Mouse (Mus musculus): ENCODE data around the gene Zwilch.
"Not testable (repeated sequence)": the region's sequence is repeated elsewhere in the genome, so short reads cannot be mapped to it uniquely, and the experiment has no call there.

Zwilch gene

DNA sequence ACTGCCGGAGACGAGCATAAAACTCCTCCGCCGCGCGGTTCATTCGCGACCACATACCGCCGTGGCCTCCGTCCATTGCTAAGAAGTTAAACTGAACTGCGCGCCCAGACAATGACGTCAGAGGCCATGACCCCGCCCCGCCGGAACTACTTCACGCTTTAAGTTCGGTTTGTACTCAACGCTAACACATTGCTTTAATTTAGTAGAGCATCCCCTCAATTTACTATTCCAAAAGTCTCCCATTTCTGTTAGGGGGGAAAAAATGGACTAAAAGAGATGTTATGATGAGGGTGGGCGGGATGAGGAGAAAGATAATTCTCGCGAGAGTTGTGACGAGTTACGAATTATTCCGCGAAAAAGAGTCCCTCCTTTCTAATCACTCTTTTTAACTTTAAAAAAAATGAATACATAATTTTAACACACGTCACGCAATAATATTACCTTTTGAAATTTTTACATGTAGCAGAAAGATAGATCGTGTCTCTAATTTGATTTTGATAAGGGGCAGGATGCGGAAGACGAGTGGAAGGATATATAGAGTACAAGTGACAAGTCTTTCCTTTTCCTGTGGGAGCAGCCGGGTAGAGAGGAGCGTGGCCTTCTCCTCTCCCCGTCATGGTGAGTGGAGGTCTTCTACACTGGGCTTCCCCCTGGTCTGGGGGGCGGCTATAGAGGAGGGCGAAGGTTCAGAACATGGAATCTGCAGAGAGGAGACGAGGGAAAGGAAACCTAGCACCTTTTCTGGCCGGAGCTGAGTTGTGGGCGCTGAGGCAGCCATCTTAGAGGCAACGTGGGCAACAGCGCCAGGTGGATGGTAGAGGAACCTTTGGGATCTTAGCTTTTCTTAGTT lies at the start of gene Zwilch, which contains the start of gene Rpl4:
Zwilch (minus strand) TSS at position 289 of the 850 bp plus-strand sequence.
Rpl4 (plus strand) TSS at position 560 of the 850 bp plus-strand sequence.
- peak; percentile 77 to 80 for DNase-seq

DNA sequence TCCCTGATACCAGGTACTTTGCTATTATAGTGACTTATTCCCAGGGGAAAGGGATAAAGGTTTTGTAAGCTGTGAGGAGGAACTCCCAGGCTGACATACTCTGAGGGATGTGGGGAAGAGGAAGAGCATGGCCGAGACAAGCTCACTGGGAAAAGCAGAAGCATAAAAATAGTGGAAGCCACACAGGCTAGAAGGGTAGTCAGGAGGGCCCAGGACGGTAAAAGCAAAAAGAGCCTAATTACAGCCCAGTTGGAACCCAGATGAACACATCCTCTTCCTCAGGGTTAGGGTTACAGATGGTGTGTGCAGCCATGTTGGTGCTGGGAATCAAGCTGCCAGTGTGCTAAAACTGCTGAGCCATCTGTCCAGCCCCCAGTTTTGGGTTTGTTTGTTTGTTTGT lies 49.2 kb upstream of the Zwilch start:
- DNase-seq: no peak

DNA sequence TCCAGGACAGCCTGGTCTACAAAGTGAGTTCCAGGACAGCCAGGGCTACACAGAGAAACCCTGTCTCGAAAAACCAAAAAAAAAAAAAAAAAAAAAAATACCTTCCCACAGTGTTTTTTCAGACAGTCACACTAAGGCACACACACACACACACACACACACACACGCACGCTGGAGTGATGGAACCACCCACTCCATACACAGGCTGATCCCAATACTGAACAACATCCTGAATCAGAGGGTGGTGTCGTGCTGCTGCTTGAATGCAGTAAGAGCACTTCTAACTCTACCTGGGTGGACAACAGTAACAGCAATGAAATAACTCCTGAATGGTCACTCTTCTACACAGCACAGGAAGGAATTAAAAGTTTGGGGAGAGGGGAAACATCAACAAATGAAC lies 48.6 kb upstream of the Zwilch start:
- DNase-seq: no peak

DNA sequence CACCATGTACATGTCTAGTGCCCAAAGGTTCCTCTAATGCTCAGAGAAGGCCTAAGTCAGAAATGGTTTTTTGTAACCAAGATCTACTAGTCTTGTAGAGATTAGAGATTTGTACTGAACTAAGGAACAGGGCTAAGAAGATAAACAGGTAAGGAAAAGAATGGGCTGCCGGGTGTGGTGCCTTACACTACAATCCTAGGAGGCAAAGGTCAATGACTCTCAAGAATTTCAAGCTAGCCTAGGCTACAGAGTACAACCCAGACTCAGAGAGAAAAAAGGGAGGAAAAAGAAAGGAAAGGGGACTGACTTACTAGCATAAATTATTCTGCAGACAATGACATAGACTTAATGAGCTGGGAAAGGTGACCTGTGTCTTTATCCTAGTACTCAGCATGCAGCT lies 47.7 kb upstream of the Zwilch start:
- no peak for DNase-seq

DNA sequence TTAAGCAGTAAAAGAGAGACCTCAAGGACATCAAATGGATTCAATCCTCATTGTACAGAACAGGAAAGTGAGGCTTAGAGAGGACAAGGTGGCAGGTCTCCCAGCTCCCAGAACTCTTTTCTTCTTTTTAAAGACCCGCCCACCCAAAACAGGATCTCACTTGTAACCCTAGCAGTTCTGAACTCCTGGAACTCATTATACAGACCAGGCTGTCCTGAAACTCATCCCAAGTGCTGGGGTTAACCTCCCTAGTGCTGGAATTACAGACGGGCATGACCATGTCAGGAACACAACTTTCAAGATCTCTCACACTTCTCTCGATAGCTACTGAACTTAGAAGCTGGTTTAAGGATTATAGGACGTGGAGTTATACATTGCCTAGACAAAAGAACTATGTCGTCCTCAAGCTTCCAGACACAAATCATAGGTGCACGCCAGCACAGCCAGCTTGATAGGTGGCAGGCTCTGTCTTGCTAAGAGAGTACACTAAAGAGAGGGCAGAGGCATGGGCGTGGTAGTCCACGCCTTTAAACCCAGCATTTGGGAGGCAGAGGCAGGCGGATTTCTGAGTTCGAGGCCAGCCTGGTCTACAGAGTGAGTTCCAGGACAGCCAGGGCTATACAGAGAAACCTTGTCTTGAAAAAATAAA lies 47.0 kb upstream of the Zwilch start:
- no peak for DNase-seq

DNA sequence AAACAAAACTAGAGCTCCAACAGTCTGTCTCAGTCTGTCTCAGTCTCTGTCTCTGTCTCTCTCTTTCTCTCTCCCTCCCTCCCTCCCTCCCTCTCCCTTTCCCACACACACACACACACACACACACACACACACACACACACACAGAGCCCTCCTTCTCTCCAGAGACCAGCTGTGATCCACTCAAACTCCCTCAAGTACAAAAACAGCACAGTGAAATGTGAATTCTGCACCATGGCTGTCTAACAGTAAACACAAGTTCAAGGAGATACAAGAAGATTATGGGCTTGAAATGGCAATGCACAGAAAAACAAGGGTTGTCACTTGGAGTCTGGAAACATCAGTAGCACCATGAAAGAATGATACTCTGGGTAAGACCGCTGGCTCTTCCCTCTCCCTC lies 46.4 kb upstream of the Zwilch start:
- DNase-seq: no peak

DNA sequence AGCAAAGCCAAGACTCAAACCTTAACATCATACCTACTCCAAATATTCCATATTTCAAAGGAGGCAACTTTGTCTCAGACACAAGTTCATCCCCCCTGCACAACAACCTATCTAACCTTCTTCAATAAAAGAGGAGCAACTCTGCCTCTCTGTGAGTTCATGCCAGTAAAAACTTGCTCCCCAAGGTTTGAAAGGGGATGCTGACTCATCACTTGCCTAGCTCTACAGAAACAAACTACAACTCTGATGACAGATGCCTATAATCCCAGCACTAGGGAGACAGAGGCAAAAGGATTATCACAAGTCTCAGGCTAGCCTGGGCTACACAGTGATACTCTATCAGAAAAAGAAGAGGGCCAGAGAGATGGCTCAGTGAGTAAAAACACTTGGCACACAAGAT lies 45.0 kb upstream of the Zwilch start:
- no peak for DNase-seq

DNA sequence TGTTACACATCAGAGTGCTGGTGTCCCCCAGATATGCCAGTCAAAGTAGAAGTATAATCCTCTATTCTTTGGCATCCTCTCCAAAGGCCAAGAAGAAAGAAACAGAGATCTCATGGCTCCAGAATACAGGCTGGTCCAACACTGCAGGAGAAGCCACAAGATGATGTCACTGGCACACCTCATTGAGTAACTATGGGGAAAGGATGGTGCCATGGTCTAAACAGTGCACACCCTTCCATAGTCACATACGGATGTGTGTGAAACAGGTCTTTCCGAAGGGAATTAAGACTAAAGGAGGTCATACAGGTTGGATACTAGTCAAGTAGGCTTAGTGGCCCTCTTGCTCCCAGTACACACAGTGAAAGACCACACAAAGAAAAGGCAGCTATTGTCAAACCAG lies 43.7 kb upstream of the Zwilch start:
- DNase-seq: no peak

DNA sequence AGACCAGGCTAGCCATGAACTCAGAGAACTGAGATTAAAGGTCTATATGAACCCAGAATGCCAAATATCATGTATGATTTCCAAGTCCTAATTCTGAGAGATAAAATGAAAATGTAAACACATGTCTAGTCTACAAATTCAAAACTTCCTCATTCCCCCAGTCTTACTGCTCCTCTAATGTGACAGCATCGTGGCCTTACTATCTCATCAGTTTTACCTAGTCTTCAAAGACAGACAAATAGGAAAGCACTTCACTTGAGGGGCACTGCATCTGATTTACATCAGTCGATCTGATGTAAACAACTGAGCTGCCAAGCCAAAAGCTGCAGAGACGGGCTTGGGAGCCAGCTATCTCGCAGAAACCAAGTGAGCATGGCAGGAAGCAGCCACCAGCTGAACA lies 43.2 kb upstream of the Zwilch start:
- no peak for DNase-seq

DNA sequence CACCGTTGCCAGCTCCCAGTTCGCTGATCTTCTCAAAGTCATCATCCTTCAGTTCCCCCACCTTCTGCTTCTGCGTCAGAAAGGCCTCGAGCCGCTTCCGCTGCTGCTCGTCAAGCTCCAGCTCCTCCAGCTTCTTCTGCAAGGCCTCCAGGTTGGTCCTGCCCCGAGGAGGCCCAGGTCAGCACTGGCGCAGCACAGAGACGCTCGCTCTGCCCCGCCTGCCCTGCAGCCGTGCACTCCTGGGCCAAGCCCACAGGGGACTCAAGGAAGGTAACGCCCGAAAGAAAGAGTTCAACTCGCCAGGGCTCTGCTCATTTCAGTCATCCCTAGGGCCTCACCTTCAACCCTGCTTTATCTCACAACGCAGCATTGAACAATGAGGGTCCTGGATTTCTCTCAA lies 41.5 kb upstream of the Zwilch start:
- DNase-seq: no peak

DNA sequence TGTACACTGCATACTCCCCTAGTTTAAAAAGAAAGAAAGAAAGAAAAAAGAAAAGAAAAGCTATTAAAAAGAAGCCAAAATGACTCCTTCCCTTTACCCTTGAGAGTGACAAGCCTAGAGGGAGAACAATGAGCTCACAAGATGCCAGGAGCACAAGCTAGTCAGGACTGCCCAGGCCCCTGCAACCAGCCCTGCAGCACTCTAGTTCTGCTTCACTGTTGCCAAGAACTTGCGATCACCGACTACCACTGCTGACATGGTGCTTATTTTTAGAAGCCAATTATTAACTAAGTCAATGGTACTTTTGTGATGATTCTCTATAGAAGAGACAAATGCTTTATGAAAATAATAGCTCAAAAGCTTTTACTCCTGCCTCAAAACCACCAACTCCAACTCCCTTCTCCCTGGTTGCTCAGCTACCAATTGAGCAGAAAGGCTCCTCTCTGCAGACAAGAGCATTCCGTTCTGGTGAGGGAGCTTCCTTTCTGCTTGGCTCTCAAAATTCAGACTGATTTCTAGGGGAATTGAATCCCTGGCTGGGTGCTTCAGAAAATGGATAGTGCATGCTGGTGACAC lies 34.7 kb upstream of the Zwilch start:
- no peak for DNase-seq

DNA sequence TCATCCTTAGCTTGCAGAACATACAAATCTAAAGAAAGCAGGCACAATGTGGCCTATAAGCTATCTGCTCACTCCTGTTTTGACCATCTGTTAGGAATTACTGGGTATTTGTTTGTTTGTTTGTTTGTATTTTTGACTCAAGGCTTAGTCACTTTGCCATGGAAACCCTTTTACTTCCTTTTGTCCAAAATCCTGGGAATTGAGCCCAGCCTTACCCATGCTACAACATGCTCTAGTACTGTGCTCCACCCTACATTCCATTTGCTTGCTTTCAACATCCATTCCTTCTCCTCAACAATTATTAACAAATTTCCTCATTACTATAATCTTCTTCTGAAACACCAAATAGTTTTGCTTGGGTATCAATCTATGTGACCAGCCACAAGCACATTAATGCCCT lies 30.0 kb upstream of the Zwilch start:
- DNase-seq: no peak

DNA sequence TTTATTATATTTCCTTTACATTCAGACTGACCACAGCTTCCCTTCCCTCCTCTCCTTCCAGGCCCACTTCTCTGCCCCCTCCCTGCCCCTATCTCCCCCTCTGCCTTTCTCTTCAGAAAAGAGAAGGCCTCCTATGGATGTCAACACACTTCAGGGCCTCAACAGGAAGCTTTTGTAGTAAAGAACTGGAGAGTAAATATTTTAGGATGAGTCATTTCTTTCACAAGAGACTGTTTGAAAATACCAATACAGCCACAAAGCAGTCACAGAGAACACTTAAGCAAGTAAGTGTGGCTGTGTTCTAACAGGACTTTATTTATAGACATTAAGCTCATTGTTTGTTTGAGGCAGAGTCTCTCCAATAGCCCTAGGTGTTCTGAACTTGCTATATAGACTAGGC lies 29.4 kb upstream of the Zwilch start:
- DNase-seq: no peak

DNA sequence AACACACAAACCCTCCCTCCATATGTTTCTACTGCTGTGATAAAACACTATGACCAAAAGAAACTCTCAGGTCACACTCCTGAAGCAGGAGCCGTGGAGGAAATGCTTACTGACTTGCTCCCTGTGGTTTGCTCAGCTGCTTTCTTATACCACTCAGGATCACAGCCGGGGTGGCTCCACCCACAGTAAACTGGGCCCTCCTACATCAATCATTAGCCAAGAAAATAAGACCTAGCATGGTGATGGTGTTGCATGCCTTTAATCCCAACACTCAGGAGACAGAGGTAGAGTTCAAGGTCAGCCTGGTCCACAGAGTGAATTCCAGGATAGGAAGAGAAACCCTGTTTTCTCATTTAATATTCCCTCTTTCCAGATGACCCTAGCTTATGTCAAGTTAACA lies 27.0 kb upstream of the Zwilch start:
- no peak for DNase-seq

DNA sequence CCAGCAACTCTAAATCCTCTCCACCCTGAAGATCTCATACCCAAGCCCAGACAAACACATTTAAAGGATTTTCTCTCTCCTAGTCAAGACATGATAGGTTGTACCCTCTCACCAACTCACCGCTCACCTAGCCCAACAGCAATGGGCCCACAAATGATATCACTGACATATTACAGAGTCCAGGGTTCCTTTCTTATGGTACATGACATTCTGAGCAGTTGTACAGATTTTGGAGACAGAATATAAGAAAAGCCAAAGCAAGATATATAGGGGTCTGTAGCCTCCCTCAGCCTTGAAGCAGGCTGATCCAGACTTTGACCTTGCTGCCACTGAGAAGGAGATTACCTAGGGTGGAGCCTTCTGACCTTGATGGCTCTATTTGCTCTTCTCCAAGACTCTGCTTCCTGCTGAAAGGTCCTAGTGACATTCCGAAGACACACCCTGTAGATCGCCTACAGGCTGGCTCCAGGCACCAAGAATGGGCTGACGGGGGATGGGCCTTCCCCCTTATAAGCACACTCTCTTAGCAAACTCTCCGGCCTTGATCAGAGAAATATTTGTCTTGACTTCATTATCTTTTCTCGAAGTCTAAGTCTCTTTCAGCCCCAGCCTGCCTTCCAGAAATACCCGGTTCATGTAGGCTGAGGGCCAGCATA lies 26.0 kb upstream of the Zwilch start:
- not testable (repeated sequence) for DNase-seq

DNA sequence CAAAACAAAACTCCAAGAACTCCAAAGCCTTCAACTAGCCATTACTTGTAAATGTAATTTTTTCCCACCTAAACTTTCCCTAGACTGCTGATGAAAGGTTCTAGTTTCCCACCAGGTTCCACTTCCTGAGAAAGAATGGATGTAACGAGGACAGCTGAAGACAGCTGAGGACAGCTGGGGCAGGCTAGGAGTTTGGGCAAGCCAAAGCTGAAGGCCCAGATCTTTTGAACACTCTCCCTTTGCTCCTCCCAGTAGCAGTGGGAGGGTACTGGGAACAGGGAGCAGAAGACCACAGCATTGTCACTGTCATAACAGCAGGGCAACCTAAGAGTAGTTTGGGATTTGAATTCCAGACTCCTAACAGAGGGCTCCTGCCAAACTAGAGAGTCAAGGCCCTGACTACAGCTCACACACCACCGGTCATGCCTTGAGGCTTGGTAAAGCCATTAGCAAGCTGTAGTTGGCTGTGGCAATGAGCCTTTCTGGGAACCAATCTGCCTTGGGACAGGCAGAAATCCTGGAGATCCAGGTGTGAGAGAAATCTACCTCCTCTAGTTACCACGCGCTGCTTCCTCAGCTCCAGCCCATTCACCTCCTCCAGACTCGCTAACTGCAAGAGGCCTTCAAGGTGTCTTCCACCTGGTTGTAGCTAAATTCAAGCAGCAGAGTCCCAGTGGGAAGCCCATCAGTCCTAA lies 25.3 kb upstream of the Zwilch start:
- no peak for DNase-seq

DNA sequence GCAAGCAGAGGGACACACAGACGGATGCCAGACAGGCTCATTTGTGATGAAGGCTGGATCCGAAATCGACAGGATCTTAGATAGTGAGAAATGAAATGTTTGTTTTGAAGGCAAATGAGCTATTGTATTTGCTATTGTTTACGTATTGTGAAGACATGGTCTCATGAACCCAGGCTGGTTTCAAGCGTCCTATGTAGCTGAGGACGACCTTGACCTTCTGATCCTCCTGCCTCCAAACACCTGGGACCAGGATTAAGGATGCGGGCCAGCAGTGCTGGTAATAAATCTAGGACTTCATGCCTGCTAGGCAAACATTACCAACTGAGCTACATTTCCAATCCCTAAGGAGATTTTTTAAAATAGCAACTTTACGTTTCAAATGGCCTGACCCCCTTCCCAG lies 24.6 kb upstream of the Zwilch start:
- no peak for DNase-seq

DNA sequence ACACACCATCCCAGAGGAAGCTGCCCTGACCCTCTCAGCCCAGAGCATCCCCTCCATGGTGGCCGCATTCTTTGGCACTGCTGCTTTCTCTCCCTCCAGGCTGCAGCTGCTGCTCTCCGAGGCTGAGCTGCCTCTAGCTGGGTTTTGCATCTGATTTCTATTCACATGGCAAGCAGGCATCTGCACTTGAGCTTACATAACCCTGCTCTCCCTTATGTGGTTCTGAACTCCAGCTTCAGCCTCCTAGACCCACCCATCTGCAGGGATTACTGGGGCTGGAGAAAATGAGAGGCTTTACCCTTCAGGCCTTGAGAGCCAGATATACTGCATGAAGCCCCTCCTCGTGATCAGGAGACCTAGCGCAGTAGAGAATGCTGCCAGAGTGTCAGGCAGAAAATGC lies 22.6 kb upstream of the Zwilch start:
- DNase-seq: no peak

DNA sequence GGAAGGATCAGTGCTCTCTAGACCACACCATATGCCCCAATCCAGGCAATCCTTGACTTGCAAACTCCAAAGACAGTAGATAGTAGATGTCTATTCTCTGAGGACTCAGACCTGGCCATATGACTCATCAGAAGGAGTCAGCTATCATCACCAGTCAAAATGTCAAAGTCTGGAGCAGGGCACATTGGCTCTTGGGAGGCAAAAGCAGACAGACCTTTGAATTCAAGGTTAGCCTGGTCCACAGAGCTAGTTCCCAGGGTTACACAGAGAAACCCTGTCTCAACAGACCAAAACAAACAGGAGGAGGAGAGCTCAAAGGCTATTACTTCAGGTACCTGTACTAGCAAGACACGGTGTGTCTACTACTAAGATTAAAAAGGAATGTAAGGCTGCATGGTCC lies 21.0 kb upstream of the Zwilch start:
- DNase-seq: no peak

DNA sequence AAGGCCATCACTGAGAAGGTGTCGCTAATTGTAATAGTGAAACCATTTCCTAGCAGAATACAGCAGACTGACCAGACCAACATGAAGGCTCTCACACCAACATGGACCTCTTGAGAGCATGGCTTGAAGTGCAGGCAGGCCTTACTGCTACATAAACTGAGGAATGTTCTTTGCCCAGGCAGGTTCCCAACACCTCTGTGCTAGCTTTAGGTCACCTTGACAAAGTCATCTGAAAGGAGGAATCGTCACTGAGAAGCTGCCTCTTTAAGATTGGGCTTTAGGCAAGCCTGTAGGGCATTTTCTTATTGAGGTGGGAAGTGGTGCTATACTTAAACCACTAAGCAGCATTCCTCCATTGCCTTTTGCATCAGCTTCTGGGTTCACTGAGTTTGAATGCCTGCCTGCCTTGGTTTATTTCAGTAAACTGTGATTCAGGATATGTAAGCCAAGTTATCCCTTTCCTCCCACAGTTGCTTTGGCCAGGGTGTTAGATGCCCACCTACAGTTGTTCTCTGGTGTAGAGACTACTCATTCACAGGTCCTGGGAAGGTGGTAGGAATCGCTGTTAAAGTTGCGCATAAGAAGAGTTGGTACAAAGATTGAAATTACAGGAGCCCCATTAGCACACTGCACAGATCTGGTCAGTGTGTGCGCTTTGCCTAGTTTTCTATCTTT lies 11.4 kb upstream of the Zwilch start:
- no peak for DNase-seq

DNA sequence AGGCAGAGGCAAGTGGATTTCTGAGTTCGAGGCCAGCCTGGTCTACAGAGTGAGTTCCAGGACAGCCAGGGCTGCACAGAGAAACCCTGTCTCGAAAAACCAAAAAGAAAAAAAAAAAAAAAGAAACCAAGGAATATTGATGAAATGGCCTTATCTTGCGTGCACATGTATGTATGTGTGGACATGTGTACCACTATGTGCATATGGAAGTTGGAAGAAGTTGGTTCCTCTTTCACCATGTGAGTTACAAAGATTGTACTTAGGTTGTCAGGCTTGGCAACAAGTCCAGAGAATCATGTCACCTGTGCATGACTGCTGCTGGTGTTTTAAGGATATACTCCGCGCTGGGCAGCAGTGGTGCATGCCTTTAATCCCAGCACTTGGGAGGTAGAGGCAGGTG lies 10.4 kb upstream of the Zwilch start:
- not testable (repeated sequence) for DNase-seq

DNA sequence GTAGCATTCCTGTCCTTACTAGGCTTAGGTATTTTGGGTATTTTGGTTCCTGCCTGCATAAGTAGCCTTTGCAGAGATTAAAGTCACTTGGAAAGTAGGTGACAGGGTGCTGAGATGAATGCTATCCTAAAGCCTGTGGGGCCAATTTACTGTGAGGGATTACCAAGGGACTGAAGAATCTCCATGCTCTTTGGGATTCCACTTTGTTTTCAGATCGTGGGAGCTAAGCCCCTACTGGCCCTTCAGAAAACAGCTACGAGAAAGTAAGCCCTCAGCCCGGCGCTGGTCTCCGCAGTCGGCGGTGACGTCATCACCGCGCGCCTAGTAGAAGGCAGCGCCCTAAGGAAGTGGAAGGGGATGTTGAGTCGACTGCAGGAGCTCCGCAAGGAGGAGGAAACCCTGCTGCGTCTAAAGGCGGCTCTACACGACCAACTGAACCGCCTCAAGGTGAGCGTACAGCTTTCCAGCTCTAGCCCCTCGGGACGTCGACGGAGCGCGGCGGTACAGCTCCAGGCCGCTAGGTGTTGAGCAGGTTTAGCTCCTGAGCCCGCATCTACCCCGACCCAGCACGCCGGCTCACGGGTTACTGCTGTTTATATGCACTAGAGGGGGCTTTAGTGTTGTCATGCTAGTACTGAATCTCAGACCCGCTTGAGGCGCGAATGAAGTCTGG lies 6.2 kb upstream of the Zwilch start, which contains the start of gene Snapc5:
Snapc5 (plus strand) TSS at position 301 of the 673 bp plus-strand sequence.
- peak; percentile 88 to 90 for DNase-seq
